Mouse (Mus musculus): ENCODE measurements around the gene Eed. TPM values are rescaled to one million over a fixed set of nuclear protein-coding genes. Genes with fewer than 3 reads are reported as not detected.

Eed gene
- polyA plus RNA-seq, 1 experiment from 2014 or later, result 89.7 TPM

GRCm38 (mm10) chr7:89975571-89975970, 5.2 kb downstream of the Eed start:
- DNase-seq (ENCODE audit: low spot score), result no peak
- Histone ChIP-seq H3K9me3 (no peaks in the 10 kb centered on the region), H3K36me3 (replicated peaks) (peaks cover 67% of the 10 kb centered on the region), H3K4me1 (peaks cover 11% of the 10 kb centered on the region), H3K4me3 (no peak overlapping the region), H3K27me3 (replicated peaks; ENCODE audit: low read depth, poor library complexity, severe bottlenecking) (no peaks in the 10 kb centered on the region), H3K27ac (replicated peaks) (no peak overlapping the region)
- 89% methylated on average over 1 of the region's 1 CpGs for WGBS

GRCm38 (mm10) chr7:89967235-89967634, 13.5 kb downstream of the Eed start:
- H3K9me3 ChIP-seq, result no peaks in the 10 kb centered on the region
- H3K27me3 ChIP-seq (replicated peaks; ENCODE audit: low read depth, poor library complexity, severe bottlenecking), result no peaks in the 10 kb centered on the region
- no peak overlapping the region for H3K4me3 ChIP-seq
- WGBS, result 89% methylated on average over 2 of the region's 2 CpGs
- H3K4me1 ChIP-seq, result no peaks in the 10 kb centered on the region
- peaks cover 99% of the 10 kb centered on the region for H3K36me3 ChIP-seq (replicated peaks)
- no peak for DNase-seq (ENCODE audit: low spot score)
- no peak overlapping the region for H3K27ac ChIP-seq (replicated peaks)

- Histone ChIP-seq H3K4me1 (no peaks in the 10 kb centered on the region), H3K27me3 (replicated peaks; ENCODE audit: low read depth, poor library complexity, severe bottlenecking) (no peaks in the 10 kb centered on the region), H3K27ac (replicated peaks) (no peak overlapping the region), H3K4me3 (no peak overlapping the region), H3K9me3 (no peaks in the 10 kb centered on the region), H3K36me3 (replicated peaks) (peaks cover 99% of the 10 kb centered on the region)
- no peak for DNase-seq (ENCODE audit: low spot score)
- WGBS, result 85% methylated on average over 1 of the region's 1 CpGs
Measured at GRCm38 (mm10) chr7:89966771-89967170, 14.0 kb downstream of the Eed start.

GRCm38 (mm10) chr7:89963135-89963534, 17.6 kb downstream of the Eed start:
- DNase-seq (ENCODE audit: low spot score), result no peak
- Histone ChIP-seq H3K36me3 (replicated peaks) (peaks cover 96% of the 10 kb centered on the region), H3K4me3 (no peak overlapping the region), H3K9me3 (no peaks in the 10 kb centered on the region), H3K27me3 (replicated peaks; ENCODE audit: low read depth, poor library complexity, severe bottlenecking) (no peaks in the 10 kb centered on the region), H3K4me1 (no peaks in the 10 kb centered on the region), H3K27ac (replicated peaks) (no peak overlapping the region)

GRCm38 (mm10) chr7:89957300-89957699, 23.5 kb downstream of the Eed start:
- DNase-seq (ENCODE audit: low spot score), result no peak
- 52% methylated on average over 5 of the region's 5 CpGs for WGBS
- Histone ChIP-seq H3K4me1 (no peaks in the 10 kb centered on the region), H3K36me3 (replicated peaks) (peaks cover 92% of the 10 kb centered on the region), H3K9me3 (no peaks in the 10 kb centered on the region), H3K4me3 (no peak overlapping the region), H3K27me3 (replicated peaks; ENCODE audit: low read depth, poor library complexity, severe bottlenecking) (no peaks in the 10 kb centered on the region), H3K27ac (replicated peaks) (no peak overlapping the region)

GRCm38 (mm10) chr7:89954261-89954660, 26.5 kb downstream of the Eed start:
- H3K27me3 ChIP-seq (replicated peaks; ENCODE audit: low read depth, poor library complexity, severe bottlenecking), result no peaks in the 10 kb centered on the region

GRCm38 (mm10) chr7:89949403-89949802, 31.4 kb downstream of the Eed start:
- no peak overlapping the region for H3K4me3 ChIP-seq
- H3K9me3 ChIP-seq, result no peaks in the 10 kb centered on the region
- no peaks in the 10 kb centered on the region for H3K27me3 ChIP-seq (replicated peaks; ENCODE audit: low read depth, poor library complexity, severe bottlenecking)
- no peaks in the 10 kb centered on the region for H3K4me1 ChIP-seq
- no peak for DNase-seq (ENCODE audit: low spot score)
- no peak overlapping the region for H3K27ac ChIP-seq (replicated peaks)
- WGBS, result 83% methylated on average over 4 of the region's 4 CpGs
- peaks cover 15% of the 10 kb centered on the region for H3K36me3 ChIP-seq (replicated peaks)

More at GRCm38 (mm10) chr7:89954261-89954660, 26.5 kb downstream of the Eed start:
- no peak overlapping the region for H3K4me3 ChIP-seq
- WGBS, result 92% methylated on average over 5 of the region's 5 CpGs
- no peaks in the 10 kb centered on the region for H3K4me1 ChIP-seq
- DNase-seq (ENCODE audit: low spot score), result no peak
- H3K9me3 ChIP-seq, result no peaks in the 10 kb centered on the region
- H3K27ac ChIP-seq (replicated peaks), result no peak overlapping the region
- peaks cover 63% of the 10 kb centered on the region for H3K36me3 ChIP-seq (replicated peaks)

GRCm38 (mm10) chr7:89948026-89948425, 32.8 kb downstream of the Eed start:
- Histone ChIP-seq H3K36me3 (replicated peaks) (peaks cover 2% of the 10 kb centered on the region), H3K27me3 (replicated peaks; ENCODE audit: low read depth, poor library complexity, severe bottlenecking) (no peaks in the 10 kb centered on the region), H3K27ac (replicated peaks) (no peak overlapping the region), H3K9me3 (no peaks in the 10 kb centered on the region), H3K4me3 (no peak overlapping the region), H3K4me1 (no peaks in the 10 kb centered on the region)
- 92% methylated on average over 7 of the region's 7 CpGs for WGBS
- no peak for DNase-seq (ENCODE audit: low spot score)

GRCm38 (mm10) chr7:89940571-89941463, 40.0 kb downstream of the Eed start, which contains the start of gene Hikeshi:
Hikeshi (minus strand) TSS chr7:89941204.
- no peaks in the 10 kb centered on the region for H3K36me3 ChIP-seq (replicated peaks)
- WGBS, result under 1% methylated on average over 45 of the region's 45 CpGs
- H3K27me3 ChIP-seq (replicated peaks; ENCODE audit: low read depth, poor library complexity, severe bottlenecking), result no peaks in the 10 kb centered on the region
- peak within 1 kb of the TSS; percentile 92 for H3K27ac ChIP-seq (replicated peaks)
- peak; percentile 92 for DNase-seq (ENCODE audit: low spot score)
- H3K9me3 ChIP-seq, result no peaks in the 10 kb centered on the region
- H3K4me1 ChIP-seq, result peaks cover 14% of the 10 kb centered on the region
- peak within 1 kb of the TSS; percentile 88 for H3K4me3 ChIP-seq

- H3K27ac ChIP-seq (replicated peaks), result peak overlapping the region; percentile 92; the same call in 1 of the 2 replicates
- peaks cover 14% of the 10 kb centered on the region for H3K4me1 ChIP-seq
- 59% methylated on average over 15 of the region's 15 CpGs for WGBS
- H3K36me3 ChIP-seq (replicated peaks), result peaks cover 2% of the 10 kb centered on the region
- H3K9me3 ChIP-seq, result no peaks in the 10 kb centered on the region
- H3K27me3 ChIP-seq (replicated peaks; ENCODE audit: low read depth, poor library complexity, severe bottlenecking), result no peaks in the 10 kb centered on the region
- H3K4me3 ChIP-seq, result peak overlapping the region; percentile 88
- no peak for DNase-seq (ENCODE audit: low spot score)
Measured at GRCm38 (mm10) chr7:89939497-89940353, 41.1 kb downstream of the Eed start.

- no peak for DNase-seq (ENCODE audit: low spot score)
Measured at GRCm38 (mm10) chr7:89923441-89924180, 57.2 kb downstream of the Eed start.

GRCm38 (mm10) chr7:89917776-89918175, 63.0 kb downstream of the Eed start:
- Histone ChIP-seq H3K36me3 (replicated peaks) (peaks cover 46% of the 10 kb centered on the region), H3K4me3 (no peak overlapping the region), H3K27ac (replicated peaks) (no peak overlapping the region), H3K27me3 (replicated peaks; ENCODE audit: low read depth, poor library complexity, severe bottlenecking) (no peaks in the 10 kb centered on the region), H3K4me1 (no peaks in the 10 kb centered on the region), H3K9me3 (no peaks in the 10 kb centered on the region)
- WGBS, result 95% methylated on average over 4 of the region's 4 CpGs
- DNase-seq (ENCODE audit: low spot score), result no peak

More at GRCm38 (mm10) chr7:89923441-89924180, 57.2 kb downstream of the Eed start:
- WGBS, result 97% methylated on average over 15 of the region's 15 CpGs
- H3K36me3 ChIP-seq (replicated peaks), result peaks cover 50% of the 10 kb centered on the region
- H3K27me3 ChIP-seq (replicated peaks; ENCODE audit: low read depth, poor library complexity, severe bottlenecking), result no peaks in the 10 kb centered on the region
- H3K9me3 ChIP-seq, result no peaks in the 10 kb centered on the region
- no peak overlapping the region for H3K27ac ChIP-seq (replicated peaks)
- H3K4me1 ChIP-seq, result no peaks in the 10 kb centered on the region
- H3K4me3 ChIP-seq, result no peak overlapping the region
